Mouse (Mus musculus): ENCODE measurements at regions not wholly inside any gene's neighbourhood (a gene's known extent, or its start where the extent isn't known, plus 50 kb on each side); places are given as distances from the start of the nearest gene placed in this dataset.

- WGBS: 85% methylated on average over 4 of the region's 4 CpGs
- H3K36me3 ChIP-seq (ENCODE audit: control insufficient read depth, insufficient read depth, low read length): no peaks in the 10 kb centered on the region
- no peak for DNase-seq
- no peaks in the 10 kb centered on the region for H3K27me3 ChIP-seq (ENCODE audit: control insufficient read depth, insufficient read depth, low read length)
- H3K27ac ChIP-seq: no peak overlapping the region
- no peaks in the 10 kb centered on the region; the same call in 1 of the 2 replicates for H3K4me1 ChIP-seq (ENCODE audit: control insufficient read depth, insufficient read depth, low read length)
- no peaks in the 10 kb centered on the region for H3K79me2 ChIP-seq (replicated peaks; ENCODE audit: control insufficient read depth, insufficient read depth, low read length)
- TF ChIP-seq EP300 (IDR thresholded peaks at IDR 0.05; ENCODE audit: insufficient read depth, low read depth, low read length) (no peak), POLR2A (IDR thresholded peaks at IDR 0.05; ENCODE audit: insufficient read depth, low read depth, low read length) (no peak), CTCF (IDR thresholded peaks at IDR 0.05) (no peak)
- no peak overlapping the region for H3K9ac ChIP-seq (ENCODE audit: low read depth, low read length)
- intact Hi-C loops (cut with DNase I): no loop called here
- no peak overlapping the region for H3K4me3 ChIP-seq
Measured at GRCm38 (mm10) chr13:51352874-51353273, 55.6 kb upstream of the S1pr3 start.

- no peak for DNase-seq
- Histone ChIP-seq H3K4me3 (no peak overlapping the region), H3K27ac (no peak overlapping the region), H3K36me3 (ENCODE audit: control insufficient read depth, insufficient read depth, low read length) (no peaks in the 10 kb centered on the region), H3K79me2 (replicated peaks; ENCODE audit: control insufficient read depth, insufficient read depth, low read length) (no peaks in the 10 kb centered on the region), H3K4me1 (ENCODE audit: control insufficient read depth, insufficient read depth, low read length) (no peaks in the 10 kb centered on the region; the same call in 1 of the 2 replicates), H3K9ac (ENCODE audit: low read depth, low read length) (no peak overlapping the region), H3K27me3 (ENCODE audit: control insufficient read depth, insufficient read depth, low read length) (no peaks in the 10 kb centered on the region)
- intact Hi-C loops (cut with DNase I): no loop called here
- TF ChIP-seq CTCF (IDR thresholded peaks at IDR 0.05): no peak
- TF ChIP-seq POLR2A (IDR thresholded peaks at IDR 0.05; ENCODE audit: insufficient read depth, low read depth, low read length): no peak
- TF ChIP-seq EP300 (IDR thresholded peaks at IDR 0.05; ENCODE audit: insufficient read depth, low read depth, low read length): no peak
- WGBS: 82% methylated on average over 2 of the region's 2 CpGs
Measured at GRCm38 (mm10) chr13:51355507-51355906, 52.9 kb upstream of the S1pr3 start.

All from heart, adult 2 months (tissue).